Mouse (Mus musculus) lung, adult 2 months (tissue): ENCODE results near the gene Blmh.

Source experiments
- CTCF ChIP-seq: fragments of 200-500 bp; IDR thresholded peaks from 2 replicates; pipeline ENCODE4 v1.5.1; 2011; ENCODE audit warnings: mild to moderate bottlenecking, low read length, control low read depth; ENCODE audit not compliant: insufficient read depth
- POLR2A ChIP-seq: fragments of 200-500 bp; IDR thresholded peaks from 2 replicates; pipeline ENCODE4 v1.6.1; 2011; ENCODE audit warnings: low read depth, mild to moderate bottlenecking, control low read depth, low read length, borderline replicate concordance; ENCODE audit errors: extremely low read depth

DNA sequence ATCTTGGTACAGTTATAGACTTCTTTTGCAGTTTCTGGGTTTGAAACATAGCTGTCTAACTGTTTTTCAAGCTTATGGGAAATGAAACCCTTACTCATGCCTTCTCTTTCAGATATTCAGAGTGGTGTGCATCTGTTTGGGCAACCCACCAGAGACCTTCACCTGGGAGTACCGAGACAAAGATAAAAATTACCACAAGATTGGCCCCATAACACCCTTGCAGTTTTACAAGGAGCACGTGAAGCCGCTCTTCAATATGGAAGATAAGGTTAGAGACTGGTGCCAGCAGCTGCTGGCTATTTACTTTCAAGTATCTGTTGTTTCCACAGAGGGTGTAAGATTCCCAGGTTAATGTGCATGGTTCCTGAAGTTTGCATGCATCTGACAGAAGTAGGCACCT is 41.1 kb downstream of the Blmh start:
- TF ChIP-seq CTCF (no peak), POLR2A (no peak)
